Mouse (Mus musculus) kidney, embryonic 15.5 days (tissue): ENCODE results near the gene Capn13. TPM values are rescaled to one million over a fixed set of nuclear protein-coding genes. Genes with fewer than 3 reads are reported as not detected.
A peak's percentile ranks its signal among the peaks of the same experiment; 100 is the strongest.
"Not testable (repeated sequence)": the region's sequence is repeated elsewhere in the genome, so short reads cannot be mapped to it uniquely, and the experiment has no call there.

Experiments used
- ATAC-seq: fragments of 200-750 bp; cut with Nextera tagmentation; replicated peaks from 2 replicates; pipeline ENCODE4 v1.8.0; 2017; ENCODE audit warnings: moderate TSS enrichment; ENCODE audit not compliant: low FRiP score
- H3K27ac ChIP-seq: fragments of 300-500 bp; sonication (generic); 2 replicates; pipeline ENCODE4 v1.5.1; 2015; ENCODE audit warnings: mild to moderate bottlenecking, inconsistent platforms
- H3K27me3 ChIP-seq: fragments of 300-500 bp; sonication (generic); 2 replicates; pipeline ENCODE4 v1.6.1; 2015; ENCODE audit warnings: inconsistent platforms
- H3K36me3 ChIP-seq: fragments of 300-500 bp; sonication (generic); 2 replicates; pipeline ENCODE4 v1.6.1; 2015; ENCODE audit warnings: inconsistent platforms
- H3K4me1 ChIP-seq: fragments of 300-500 bp; sonication (generic); 2 replicates; pipeline ENCODE4 v1.6.1; 2015; ENCODE audit warnings: inconsistent platforms
- H3K4me2 ChIP-seq: fragments of 300-500 bp; sonication (generic); 2 replicates; pipeline ENCODE4 v1.6.1; 2015; ENCODE audit warnings: moderate library complexity, mild to moderate bottlenecking, inconsistent platforms
- H3K4me3 ChIP-seq: fragments of 300-500 bp; sonication (generic); replicated peaks from 2 replicates; pipeline ENCODE4 v1.5.1; 2015; ENCODE audit warnings: mild to moderate bottlenecking, inconsistent platforms
- H3K9ac ChIP-seq: fragments of 300-500 bp; sonication (generic); 2 replicates; pipeline ENCODE4 v1.6.1; 2015; ENCODE audit warnings: mild to moderate bottlenecking, inconsistent platforms
- H3K9me3 ChIP-seq: fragments of 300-500 bp; sonication (generic); replicated peaks from 2 replicates; pipeline ENCODE4 v1.6.1; 2016; ENCODE audit warnings: inconsistent platforms
- WGBS: fragments of 180-500 bp; shearing (Covaris S2); methylation state at CpG from one replicate; pipeline ENCODE4 v1.1.7; 2015; ENCODE audit warnings: mixed read lengths; 5-methylcytosine and 5-hydroxymethylcytosine counted together
- polyA plus RNA-seq: library from polyadenylated mRNA; unstranded; fragments of >200 nt; fragmentation: Nextera tagmentation; extraction: Ambion mirVana; gene quantifications from 2 replicates; pipeline ENCODE4 v1.2.1, GENCODE M21; 2015

Gene Capn13
- polyA plus RNA-seq, 1 experiment from 2014 or later, result not detected

- H3K4me3 ChIP-seq, result no peak overlapping the region
- no peak overlapping the region for H3K4me2 ChIP-seq
- H3K27ac ChIP-seq, result no peak overlapping the region
- H3K4me1 ChIP-seq, result peaks cover 11% of the 10 kb centered on the region
- 0 out of 2 replicates have a peak, but pooled peaks cover 3% of the 10 kb centered on the region for H3K27me3 ChIP-seq
- 73% methylated on average over 15 of the region's 15 CpGs for WGBS
- H3K9me3 ChIP-seq, result no peaks in the 10 kb centered on the region
- no peak for ATAC-seq
- no peaks in the 10 kb centered on the region for H3K36me3 ChIP-seq
- no peak overlapping the region for H3K9ac ChIP-seq
Measured at GRCm38 (mm10) chr17:73270871-73271796, 129.5 kb downstream of the Capn13 start.

DNA sequence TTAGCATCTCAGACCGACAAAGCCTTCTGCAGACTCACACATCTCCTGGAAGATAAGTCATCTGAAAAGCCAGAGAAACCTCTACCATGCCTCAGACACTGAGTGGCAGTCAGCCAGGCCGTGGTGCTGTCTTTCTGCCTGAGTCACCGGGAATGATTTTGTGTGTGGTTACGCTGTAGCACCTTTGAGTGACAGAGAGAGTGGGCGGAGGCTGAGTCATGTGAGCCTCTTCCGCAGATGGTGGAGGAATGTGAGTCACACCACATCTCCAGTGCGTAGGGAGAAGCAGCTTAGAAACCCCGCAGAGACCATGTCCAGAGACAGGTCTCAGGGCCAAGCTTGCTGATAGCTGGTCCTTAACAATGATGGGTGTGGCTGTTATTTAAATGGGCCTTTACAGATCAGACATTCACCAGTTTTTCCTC lies 137.6 kb downstream of the Capn13 start:
- no peak for ATAC-seq

DNA sequence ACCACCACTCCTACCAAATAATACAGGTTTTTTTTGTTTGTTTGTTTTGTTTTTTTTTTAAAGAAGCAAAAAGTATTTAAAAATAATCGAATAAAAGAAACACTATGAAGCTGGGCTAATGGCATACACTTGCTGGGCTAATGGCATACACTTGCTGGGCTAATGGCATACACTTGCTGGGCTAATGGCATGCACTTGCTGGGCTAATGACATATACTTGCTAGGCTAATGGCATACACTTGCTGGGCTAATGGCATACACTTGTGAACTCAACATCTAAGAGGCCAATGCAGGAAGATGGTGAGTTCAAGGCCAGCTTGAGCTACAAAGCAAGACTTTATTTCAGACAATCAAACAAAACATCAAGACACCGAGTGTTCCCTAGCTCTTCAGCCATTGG lies 138.1 kb downstream of the Capn13 start:
- H3K4me2 ChIP-seq, result no peak overlapping the region
- H3K27ac ChIP-seq, result no peak overlapping the region
- H3K4me1 ChIP-seq, result peaks cover 10% of the 10 kb centered on the region
- H3K36me3 ChIP-seq, result no peaks in the 10 kb centered on the region
- no peaks in the 10 kb centered on the region for H3K27me3 ChIP-seq
- H3K4me3 ChIP-seq, result no peak overlapping the region
- H3K9me3 ChIP-seq, result no peaks in the 10 kb centered on the region
- no peak for ATAC-seq
- no peak overlapping the region for H3K9ac ChIP-seq
- whole genome bisulfite sequencing, result 79% methylated on average over 2 of the region's 2 CpGs

More for the DNA sequence above, 137.6 kb downstream of the Capn13 start:
- Histone ChIP-seq H3K4me2 (no peak overlapping the region), H3K27ac (no peak overlapping the region), H3K9ac (no peak overlapping the region), H3K4me3 (no peak overlapping the region), H3K36me3 (no peaks in the 10 kb centered on the region), H3K9me3 (no peaks in the 10 kb centered on the region), H3K4me1 (peaks cover 9% of the 10 kb centered on the region), H3K27me3 (no peaks in the 10 kb centered on the region)
- WGBS, result 75% methylated on average over 8 of the region's 8 CpGs

DNA sequence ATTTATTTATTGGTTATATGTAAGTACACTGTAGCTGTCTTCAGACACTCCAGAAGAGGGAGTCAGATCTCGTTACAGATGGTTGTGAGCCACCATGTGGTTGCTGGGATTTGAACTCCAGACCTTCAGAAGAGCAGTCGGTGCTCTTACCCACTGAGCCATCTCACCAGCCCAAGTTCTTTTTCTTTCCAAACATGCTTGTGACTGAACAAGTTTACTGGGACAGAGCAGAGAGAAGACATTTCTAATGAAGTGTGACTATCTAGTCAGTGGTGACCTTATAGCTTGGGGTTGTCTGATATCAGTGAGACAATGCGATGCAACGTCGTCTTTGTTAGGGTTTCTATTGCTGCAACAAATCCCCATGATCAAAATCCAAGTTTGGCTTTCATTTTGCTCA lies 141.4 kb downstream of the Capn13 start:
- H3K27me3 ChIP-seq, H3K27ac ChIP-seq, H3K4me3 ChIP-seq, ATAC-seq, H3K9ac ChIP-seq, H3K36me3 ChIP-seq, H3K9me3 ChIP-seq, H3K4me2 ChIP-seq: not testable (repeated sequence)
- H3K4me1 ChIP-seq, result peaks cover 10% of the 10 kb centered on the region
- WGBS, result 93% methylated on average over 5 of the region's 5 CpGs

GRCm38 (mm10) chr17:73258620-73259019 lies 142.0 kb downstream of the Capn13 start:
- H3K9ac ChIP-seq, result no peak overlapping the region
- no peaks in the 10 kb centered on the region for H3K27me3 ChIP-seq
- peaks cover 10% of the 10 kb centered on the region for H3K4me1 ChIP-seq
- no peak overlapping the region for H3K27ac ChIP-seq
- no peaks in the 10 kb centered on the region for H3K36me3 ChIP-seq
- no peaks in the 10 kb centered on the region for H3K9me3 ChIP-seq
- WGBS, result 10% methylated on average over 12 of the region's 12 CpGs
- peak overlapping the region; percentile 40 for H3K4me2 ChIP-seq
- H3K4me3 ChIP-seq, result no peak overlapping the region
- ATAC-seq, result peak; percentile 43; the same call in 1 of the 2 replicates
